Mouse (Mus musculus): ENCODE results near the gene Gm28230. TPM values are rescaled to one million over a fixed set of nuclear protein-coding genes. Genes with fewer than 3 reads are reported as not detected.

The Gm28230 gene
- polyA plus RNA-seq (2014; fragmentation: Illumina TruSeq; extraction: RNeasy Lipid Tissue Mini Kit (QIAGEN cat#74804); ENCODE audit: low read depth, low replicate concordance): 0.25 TPM

GRCm38 (mm10) chr2:74726551-74726950, at the start of gene Gm28230:
Gm28230 (plus strand) TSS chr2:74726728.

DNA sequence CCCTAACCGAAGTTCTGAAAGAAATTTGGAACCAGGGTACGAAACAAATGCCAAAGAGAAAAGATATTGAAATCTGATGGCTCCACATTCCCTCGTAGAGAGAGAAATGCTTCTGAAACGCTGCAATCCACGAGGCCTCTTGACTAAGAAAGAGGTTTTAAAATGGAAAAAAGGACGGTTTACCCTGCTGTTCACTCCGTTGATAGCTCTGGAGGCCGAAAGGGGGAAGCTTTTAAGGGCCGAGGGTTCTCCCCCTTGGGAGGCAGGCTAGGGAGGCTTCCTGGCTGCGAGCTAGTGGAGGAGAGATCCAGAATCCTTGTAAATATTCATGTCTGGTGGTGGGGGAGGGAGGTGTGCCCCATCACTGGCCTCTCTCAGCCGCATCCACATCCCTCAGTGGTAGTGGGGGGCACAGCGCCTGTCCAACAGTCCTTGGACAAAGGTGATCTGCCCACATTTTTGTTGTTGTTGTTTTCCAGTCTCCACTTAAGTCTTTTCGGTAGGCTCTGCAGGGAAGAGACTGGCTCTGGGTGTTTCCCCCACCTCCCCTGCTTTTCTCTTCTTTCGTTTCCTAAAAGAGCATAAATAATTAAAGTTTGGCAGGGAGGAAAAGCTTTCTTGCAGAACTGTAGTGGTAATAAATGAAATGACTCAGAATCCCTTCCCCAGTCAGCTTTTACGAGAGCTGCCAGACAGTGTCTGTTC, 47.5 kb upstream of the Gm28230 start, which contains the start of gene Hoxd11:
Gene Hoxd11 (plus strand): TSS at position 667 of the 705 bp plus-strand sequence.

GRCm38 (mm10) chr2:74691022-74691951, 35.2 kb upstream of the Gm28230 start, which contains the start of gene Hoxd10:
Hoxd10 (plus strand) TSS chr2:74691924.

DNA sequence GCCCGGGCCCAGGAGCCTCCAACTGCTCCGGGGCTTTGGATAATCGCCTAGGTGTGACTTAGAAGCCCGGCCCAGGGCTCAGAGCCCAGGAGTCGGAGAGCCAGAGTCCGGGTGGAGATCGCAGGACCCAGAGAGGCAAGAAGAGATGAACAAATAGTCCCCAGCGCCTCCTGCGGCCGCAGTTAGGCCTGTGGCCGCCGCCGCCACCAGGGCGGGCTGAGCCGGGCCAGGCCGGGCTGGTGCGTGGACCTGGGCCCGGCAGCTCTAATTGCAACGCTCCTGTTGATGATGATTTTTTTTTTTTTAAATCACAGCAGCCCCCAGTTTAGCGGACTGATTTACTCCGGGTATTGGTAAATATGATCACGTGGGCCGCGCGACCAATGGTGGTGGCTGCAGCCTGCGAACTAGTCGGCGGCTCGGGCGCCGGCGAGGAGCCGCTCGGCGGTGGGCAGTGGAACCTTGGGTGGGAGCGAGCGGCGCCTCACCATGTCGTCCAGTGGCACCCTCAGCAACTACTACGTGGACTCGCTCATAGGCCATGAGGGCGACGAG, 28.9 kb upstream of the Gm28230 start, which contains the start of gene Hoxd9:
Gene Hoxd9 (plus strand): TSS at position 161 of the 555 bp plus-strand sequence.

GRCm38 (mm10) chr2:74704393-74704998, 22.0 kb upstream of the Gm28230 start, which contains the start of gene Hoxd8:
Hoxd8 (plus strand) TSS chr2:74704615.

GRCm38 (mm10) chr2:74711721-74712621, 14.6 kb upstream of the Gm28230 start, which contains the start of the genes Hoxd3 and Hoxd4:
Hoxd3 (plus strand) TSS chr2:74711927.
Hoxd4 (plus strand) TSS chr2:74711929.

DNA sequence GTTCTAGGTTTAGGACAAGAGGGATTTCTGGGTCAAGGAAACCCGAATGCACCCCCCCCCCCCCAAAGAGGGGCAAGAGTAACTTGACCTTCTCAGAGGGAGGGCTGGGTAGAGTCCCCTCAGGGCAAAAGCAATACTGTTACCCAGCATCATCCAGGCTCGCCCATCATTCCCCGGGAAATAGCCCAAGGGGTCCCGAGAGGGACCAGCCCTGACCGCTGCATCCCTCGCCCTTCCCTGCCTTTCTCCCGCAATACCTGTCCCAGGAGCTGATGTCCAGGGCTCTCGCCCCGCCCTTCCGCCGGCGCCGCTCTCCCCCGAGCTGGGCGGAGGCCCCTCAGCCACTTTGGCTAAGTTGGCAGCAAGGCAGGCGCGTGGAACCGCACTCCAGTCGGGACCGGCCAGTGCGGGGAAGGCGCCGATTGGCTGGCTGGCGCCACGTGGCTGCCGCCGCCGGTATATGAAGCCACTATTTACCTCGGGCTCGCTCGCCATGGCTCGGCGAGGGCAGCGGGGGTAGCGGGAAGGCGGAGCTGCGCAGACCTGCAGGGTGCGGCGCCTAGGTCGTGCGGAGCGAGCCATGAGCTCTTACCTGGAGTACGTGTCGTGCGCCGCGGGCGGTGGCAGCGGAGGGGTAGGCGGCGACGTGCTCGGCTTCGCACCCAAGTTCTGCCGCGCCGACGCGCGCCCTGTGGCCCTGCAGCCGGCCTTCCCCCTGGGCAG, 36.2 kb downstream of the Gm28230 start, which contains the start of gene Hoxd1:
Gene Hoxd1 (plus strand): TSS at position 459 of the 723 bp plus-strand sequence.

Other genes with a start within 250 kb of the Gm28230 start
- 60.0 TPM for gene Lnpk, start 147.3 kb upstream of the Gm28230 start, polyA plus RNA-seq (2014; fragmentation: Illumina TruSeq; extraction: RNeasy Lipid Tissue Mini Kit (QIAGEN cat#74804); ENCODE audit: low read depth, low replicate concordance)
- gene Evx2, start 67.2 kb upstream of the Gm28230 start, polyA plus RNA-seq (2014; fragmentation: Illumina TruSeq; extraction: RNeasy Lipid Tissue Mini Kit (QIAGEN cat#74804); ENCODE audit: low read depth, low replicate concordance): 3.8 TPM
- gene Hoxd13, start 58.4 kb upstream of the Gm28230 start, polyA plus RNA-seq (2014; fragmentation: Illumina TruSeq; extraction: RNeasy Lipid Tissue Mini Kit (QIAGEN cat#74804); ENCODE audit: low read depth, low replicate concordance): 126 TPM
- 1.4 TPM for gene Hoxd12, start 51.7 kb upstream of the Gm28230 start, polyA plus RNA-seq (2014; fragmentation: Illumina TruSeq; extraction: RNeasy Lipid Tissue Mini Kit (QIAGEN cat#74804); ENCODE audit: low read depth, low replicate concordance)
- 12.7 TPM for gene Hoxd11, start 47.2 kb upstream of the Gm28230 start, polyA plus RNA-seq (2014; fragmentation: Illumina TruSeq; extraction: RNeasy Lipid Tissue Mini Kit (QIAGEN cat#74804); ENCODE audit: low read depth, low replicate concordance)
- 12.6 TPM for gene Hoxd10, start 34.8 kb upstream of the Gm28230 start, polyA plus RNA-seq (2014; fragmentation: Illumina TruSeq; extraction: RNeasy Lipid Tissue Mini Kit (QIAGEN cat#74804); ENCODE audit: low read depth, low replicate concordance)
- 1.6 TPM for gene Hoxd9, start 29.0 kb upstream of the Gm28230 start, polyA plus RNA-seq (2014; fragmentation: Illumina TruSeq; extraction: RNeasy Lipid Tissue Mini Kit (QIAGEN cat#74804); ENCODE audit: low read depth, low replicate concordance)
- 3.9 TPM for gene Hoxd8, start 22.1 kb upstream of the Gm28230 start, polyA plus RNA-seq (2014; fragmentation: Illumina TruSeq; extraction: RNeasy Lipid Tissue Mini Kit (QIAGEN cat#74804); ENCODE audit: low read depth, low replicate concordance)
- gene Hoxd3, start 14.8 kb upstream of the Gm28230 start, polyA plus RNA-seq (2014; fragmentation: Illumina TruSeq; extraction: RNeasy Lipid Tissue Mini Kit (QIAGEN cat#74804); ENCODE audit: low read depth, low replicate concordance): 0.47 TPM
- 0.88 TPM for gene Hoxd4, start 14.8 kb upstream of the Gm28230 start, polyA plus RNA-seq (2014; fragmentation: Illumina TruSeq; extraction: RNeasy Lipid Tissue Mini Kit (QIAGEN cat#74804); ENCODE audit: low read depth, low replicate concordance)
- gene Hoxd1, start 36.3 kb downstream of the Gm28230 start, polyA plus RNA-seq (2014; fragmentation: Illumina TruSeq; extraction: RNeasy Lipid Tissue Mini Kit (QIAGEN cat#74804); ENCODE audit: low read depth, low replicate concordance): not detected
- gene Mtx2, start 99.1 kb downstream of the Gm28230 start, polyA plus RNA-seq (2014; fragmentation: Illumina TruSeq; extraction: RNeasy Lipid Tissue Mini Kit (QIAGEN cat#74804); ENCODE audit: low read depth, low replicate concordance): 210 TPM